Mouse (Mus musculus) testis, adult 2 months (tissue): ENCODE measurements around the gene Ccdc43.

Experiments used
- CTCF ChIP-seq: fragments of 200-500 bp; IDR thresholded peaks from 2 replicates; pipeline ENCODE4 v1.5.1; 2012; ENCODE audit warnings: low read depth, mild to moderate bottlenecking, inconsistent platforms, low read length, moderate library complexity; ENCODE audit not compliant: control insufficient read depth, insufficient read depth, insufficient replicate concordance
- POLR2A ChIP-seq: fragments of 200-500 bp; IDR thresholded peaks from 2 replicates; pipeline ENCODE4 v1.6.1; 2012; ENCODE audit warnings: low read depth, mild to moderate bottlenecking, inconsistent platforms, low read length, moderate library complexity; ENCODE audit not compliant: control insufficient read depth

DNA sequence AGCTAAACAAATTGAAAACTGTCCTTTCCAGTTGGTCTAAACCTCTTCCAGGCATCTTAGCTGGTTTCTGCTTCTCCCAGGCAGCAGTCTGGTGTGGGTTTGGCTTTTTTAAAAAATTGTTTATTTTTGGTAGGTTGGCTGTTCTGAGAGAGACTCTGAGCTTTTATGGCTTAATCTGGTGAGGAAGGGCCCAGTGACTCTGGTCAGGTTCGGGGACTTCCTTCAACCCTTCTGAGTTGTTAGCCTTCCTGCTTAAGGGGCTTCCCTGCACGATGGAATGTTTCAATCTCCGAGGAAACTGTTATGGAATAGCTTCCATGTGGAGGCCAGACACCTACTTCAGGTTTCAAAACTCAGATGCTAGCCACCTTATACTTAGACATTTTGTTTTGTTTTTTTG lies 34.2 kb downstream of the Ccdc43 start, which contains the start of gene Meioc:
- TF ChIP-seq CTCF (no peak), POLR2A (0 out of 2 replicates have a peak, but pooled peaks have one; percentile 7)
